Mouse (Mus musculus) myocyte (in vitro differentiated cells): ENCODE results near the gene Aatk. TPM values are rescaled to one million over a fixed set of nuclear protein-coding genes. Genes with fewer than 3 reads are reported as not detected.

ENCODE experiments used
- H3K27me3 ChIP-seq: one replicate; pipeline ENCODE4 v1.6.1; 2011; ENCODE audit not compliant: control insufficient read depth, insufficient read depth, insufficient read length
- H3K36me3 ChIP-seq: one replicate; pipeline ENCODE4 v1.6.1; 2011; ENCODE audit not compliant: control insufficient read depth, insufficient read depth
- H3K4me2 ChIP-seq: one replicate; pipeline ENCODE4 v1.6.1; 2011; ENCODE audit warnings: low read depth, control low read depth
- H3K4me3 ChIP-seq: one replicate; pipeline ENCODE4 v1.5.1; 2011; ENCODE audit warnings: mild to moderate bottlenecking, control low read depth, moderate library complexity
- H3K79me2 ChIP-seq: one replicate; pipeline ENCODE4 v1.6.1; 2011; ENCODE audit not compliant: control insufficient read depth, insufficient read depth
- H3ac ChIP-seq: one replicate; pipeline ENCODE4 v1.6.1; 2011; ENCODE audit not compliant: control insufficient read depth, insufficient read length
- CEBPB ChIP-seq: IDR thresholded peaks from 2 replicates; pipeline ENCODE4 v1.6.1; 2011; ENCODE audit warnings: mild to moderate bottlenecking, moderate library complexity; ENCODE audit not compliant: poor library complexity, insufficient read depth, severe bottlenecking
- E2F4 ChIP-seq: IDR thresholded peaks from one replicate; pipeline ENCODE4 v1.6.1; 2011; ENCODE audit warnings: mild to moderate bottlenecking, control low read depth, moderate library complexity; ENCODE audit not compliant: insufficient read depth
- MAX ChIP-seq: IDR thresholded peaks from one replicate; pipeline ENCODE4 v1.6.1; 2011; ENCODE audit warnings: low read depth, mild to moderate bottlenecking, control low read depth
- MYOD1 ChIP-seq, 3 experiments: IDR thresholded peaks; one replicate each; pipeline ENCODE4 v1.6.1; 2011; ENCODE audit warnings: control low read depth in 2 of 3, low read depth in 2 of 3, mild to moderate bottlenecking in 2 of 3, moderate library complexity in 1 of 3; ENCODE audit not compliant: insufficient read length in 2 of 3, control insufficient read depth in 1 of 3
- MYOG ChIP-seq, 3 experiments: IDR thresholded peaks; one replicate each; pipeline ENCODE4 v1.6.1; 2011; ENCODE audit warnings: control low read depth in 2 of 3, low read depth in 2 of 3, mild to moderate bottlenecking in 2 of 3; ENCODE audit not compliant: insufficient read length in 2 of 3, control insufficient read depth in 1 of 3, insufficient read depth in 1 of 3
- POLR2A ChIP-seq: IDR thresholded peaks from one replicate; pipeline ENCODE4 v1.6.1; 2011; ENCODE audit warnings: low read depth, mild to moderate bottlenecking, control low read depth, moderate library complexity; ENCODE audit not compliant: insufficient read length
- POLR2AphosphoS2 ChIP-seq: IDR thresholded peaks from one replicate; pipeline ENCODE4 v1.6.1; 2011; ENCODE audit warnings: low read depth, control low read depth; ENCODE audit not compliant: insufficient read length
- REST ChIP-seq: IDR thresholded peaks from one replicate; pipeline ENCODE4 v1.6.1; 2011; ENCODE audit warnings: mild to moderate bottlenecking, control low read depth, moderate library complexity; ENCODE audit not compliant: insufficient read depth, insufficient read length
- SRF ChIP-seq: IDR thresholded peaks from one replicate; pipeline ENCODE4 v1.6.1; 2011; ENCODE audit warnings: low read depth; ENCODE audit not compliant: control insufficient read depth, insufficient read length
- TCF12 ChIP-seq: IDR thresholded peaks from one replicate; pipeline ENCODE4 v1.6.1; 2011; ENCODE audit warnings: mild to moderate bottlenecking, control low read depth; ENCODE audit not compliant: poor library complexity, insufficient read depth, severe bottlenecking
- TCF3 ChIP-seq: IDR thresholded peaks from one replicate; pipeline ENCODE4 v1.6.1; 2011; ENCODE audit warnings: low read depth, control low read depth; ENCODE audit not compliant: insufficient read length
- USF1 ChIP-seq: IDR thresholded peaks from one replicate; pipeline ENCODE4 v1.6.1; 2011; ENCODE audit warnings: low read depth, mild to moderate bottlenecking, control low read depth, moderate library complexity
- polyA plus RNA-seq: library from polyadenylated mRNA; unstranded; fragments of >200 nt; fragmentation: generic; extraction: Trizol; gene quantifications from one replicate; pipeline ENCODE4 v1.2.1, GENCODE M21; 2012; ENCODE audit warnings: missing spikeins

Aatk gene
- polyA plus RNA-seq, 1 experiment: 0.26 TPM

DNA sequence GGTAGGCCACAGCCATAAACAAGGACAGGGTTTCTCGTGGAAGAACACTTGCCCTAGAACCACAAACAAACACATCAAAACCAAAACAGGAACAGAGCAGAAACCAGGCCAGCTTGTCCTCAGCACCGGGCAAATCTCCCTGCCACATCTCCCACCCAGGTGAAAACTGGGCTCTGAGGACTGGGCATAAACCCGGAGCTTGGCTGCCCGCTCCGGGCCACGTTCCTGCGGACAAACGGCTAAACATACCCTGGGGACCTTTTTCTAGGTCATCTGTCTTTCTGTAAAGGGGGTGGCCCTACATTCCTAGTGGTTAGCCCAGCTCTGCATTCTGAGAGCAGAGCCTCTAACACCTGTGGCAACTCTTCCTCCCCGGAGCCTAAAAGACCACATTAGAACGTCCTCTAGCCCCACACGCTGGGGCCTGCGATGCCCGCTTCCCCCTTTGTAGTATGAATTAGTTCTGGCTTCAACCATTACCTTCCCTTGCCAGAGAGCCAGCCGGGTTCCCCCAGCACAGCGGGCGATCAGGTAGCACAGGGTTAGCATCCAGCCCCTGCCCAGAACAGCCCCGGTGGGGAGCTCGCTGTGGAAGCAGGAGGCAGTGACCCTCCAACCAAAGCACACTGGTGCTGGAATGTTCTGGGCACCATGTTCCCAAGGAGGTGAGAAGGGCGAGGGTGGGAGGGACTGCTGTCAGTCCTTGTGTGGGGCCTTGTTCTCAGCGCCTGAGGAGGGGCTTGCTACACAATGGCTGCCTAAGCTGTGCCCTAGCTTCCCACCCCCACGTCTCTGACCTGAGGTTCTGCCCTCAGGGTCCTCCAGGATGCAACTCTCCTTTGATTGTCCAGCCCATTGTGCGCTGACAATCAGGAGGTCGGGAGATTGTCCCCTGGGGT lies 27.2 kb downstream of the Aatk start:
- Histone ChIP-seq H3ac (no peak overlapping the region), H3K27me3 (peaks cover 80% of the 10 kb centered on the region), H3K36me3 (no peaks in the 10 kb centered on the region), H3K4me3 (no peak overlapping the region), H3K79me2 (no peaks in the 10 kb centered on the region), H3K4me2 (no peak overlapping the region)
- TF ChIP-seq E2F4: no peak
- no peak for TF ChIP-seq POLR2A
- no peak for TF ChIP-seq CEBPB
- no peak for TF ChIP-seq MYOD1 (IDR thresholded peaks at IDR 0.05; ENCODE audit: control insufficient read depth in 1 of 3, insufficient read length in 2 of 3, low read depth in 2 of 3)
- TF ChIP-seq MYOG (IDR thresholded peaks at IDR 0.05; ENCODE audit: control insufficient read depth in 1 of 3, insufficient read depth in 1 of 3, insufficient read length in 2 of 3, low read depth in 2 of 3): no peak
- TF ChIP-seq USF1: no peak
- no peak for TF ChIP-seq REST
- no peak for TF ChIP-seq TCF3
- no peak for TF ChIP-seq MAX
- TF ChIP-seq TCF12: no peak
- TF ChIP-seq SRF: no peak
- TF ChIP-seq POLR2AphosphoS2: no peak

DNA sequence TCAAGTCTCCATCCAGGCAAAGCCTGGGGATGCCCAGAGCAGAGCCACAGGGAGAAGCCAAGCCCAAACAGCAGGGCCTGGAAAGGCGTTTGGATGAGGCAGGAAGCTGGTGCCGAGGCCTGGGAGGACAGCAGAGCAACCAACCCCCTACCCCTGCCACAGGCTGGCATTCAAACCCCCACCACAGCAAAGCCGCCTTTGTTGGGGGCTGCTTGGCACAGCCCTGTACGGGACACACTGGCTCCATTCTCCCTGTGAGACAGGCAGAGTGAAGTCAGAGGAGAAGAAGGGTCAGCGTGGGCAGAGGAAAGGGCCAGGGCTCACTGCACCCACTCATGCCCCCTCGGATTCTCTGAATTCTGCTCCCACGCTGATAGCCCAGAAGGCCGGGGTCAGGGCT lies 30.0 kb downstream of the Aatk start:
- TF ChIP-seq REST: no peak
- TF ChIP-seq MAX: no peak
- no peak for TF ChIP-seq CEBPB
- TF ChIP-seq POLR2A: no peak
- TF ChIP-seq MYOD1 (IDR thresholded peaks at IDR 0.05; ENCODE audit: control insufficient read depth in 1 of 3, insufficient read length in 2 of 3, low read depth in 2 of 3): no peak
- TF ChIP-seq POLR2AphosphoS2: no peak
- no peak for TF ChIP-seq TCF3
- no peak for TF ChIP-seq E2F4
- TF ChIP-seq USF1: no peak
- no peak for TF ChIP-seq MYOG (IDR thresholded peaks at IDR 0.05; ENCODE audit: control insufficient read depth in 1 of 3, insufficient read depth in 1 of 3, insufficient read length in 2 of 3, low read depth in 2 of 3)
- no peak for TF ChIP-seq SRF
- no peak for TF ChIP-seq TCF12
- Histone ChIP-seq H3ac (no peak overlapping the region), H3K4me3 (no peak overlapping the region), H3K79me2 (no peaks in the 10 kb centered on the region), H3K27me3 (peaks cover 66% of the 10 kb centered on the region), H3K36me3 (no peaks in the 10 kb centered on the region), H3K4me2 (no peak overlapping the region)

DNA sequence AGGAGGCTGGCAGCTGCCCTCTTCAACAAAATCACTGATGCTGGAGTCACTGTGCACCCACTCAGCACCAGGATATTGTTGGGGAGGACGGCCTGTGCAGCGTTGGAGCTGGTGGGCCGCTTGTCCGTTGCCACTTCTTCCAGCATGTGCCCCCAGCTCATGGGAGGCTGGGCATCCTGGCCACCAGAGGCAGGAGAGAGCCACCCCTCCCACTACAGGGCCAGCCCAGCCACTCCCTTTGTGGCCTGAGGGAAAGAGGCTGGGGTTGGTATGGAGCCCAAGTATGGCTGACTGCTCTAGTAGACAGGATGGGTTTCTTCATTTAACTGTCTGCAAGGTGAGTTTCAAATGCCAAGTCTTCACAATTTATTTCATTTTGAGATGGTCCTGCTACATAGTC lies 32.2 kb downstream of the Aatk start:
- Histone ChIP-seq H3K4me2 (no peak overlapping the region), H3ac (no peak overlapping the region), H3K27me3 (peaks cover 52% of the 10 kb centered on the region), H3K4me3 (no peak overlapping the region), H3K36me3 (no peaks in the 10 kb centered on the region), H3K79me2 (no peaks in the 10 kb centered on the region)
- TF ChIP-seq USF1 (no peak), TCF3 (no peak)

DNA sequence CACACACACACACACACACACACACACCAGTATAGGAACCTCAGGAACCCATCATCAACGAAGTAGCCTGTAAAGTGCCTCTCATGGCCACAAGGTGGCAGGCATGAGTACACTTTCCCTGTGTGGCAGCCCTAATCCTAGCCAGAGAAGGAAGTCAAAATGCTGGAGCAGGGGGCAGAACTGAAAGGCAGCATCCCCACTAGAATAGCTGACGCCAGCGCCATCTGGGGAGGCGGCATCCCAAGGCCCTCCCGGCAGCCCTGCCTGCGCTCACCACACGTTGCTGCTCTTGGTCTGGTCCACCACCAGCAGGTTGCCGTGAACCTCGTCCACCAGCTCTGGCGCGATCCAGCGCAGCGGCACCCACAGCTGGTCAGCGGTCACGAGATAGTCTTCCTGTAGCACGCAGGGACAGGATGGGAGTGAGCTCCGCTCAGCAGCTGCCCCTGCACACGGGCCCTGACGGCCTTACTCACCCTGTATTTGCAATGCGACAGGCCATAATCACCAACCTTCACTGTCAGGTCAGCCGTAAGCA lies 33.7 kb downstream of the Aatk start:
- H3ac ChIP-seq: no peak overlapping the region
- TF ChIP-seq MYOG (IDR thresholded peaks at IDR 0.05; ENCODE audit: control insufficient read depth in 1 of 3, insufficient read depth in 1 of 3, insufficient read length in 2 of 3, low read depth in 2 of 3) (peak in 1 of 3 experiments; percentile 34), SRF (no peak), MYOD1 (IDR thresholded peaks at IDR 0.05; ENCODE audit: control insufficient read depth in 1 of 3, insufficient read length in 2 of 3, low read depth in 2 of 3) (peak in 1 of 3 experiments; percentile 11)
- no peak overlapping the region for H3K4me3 ChIP-seq
- H3K4me2 ChIP-seq: no peak overlapping the region
- no peaks in the 10 kb centered on the region for H3K79me2 ChIP-seq
- peaks cover 39% of the 10 kb centered on the region for H3K27me3 ChIP-seq
- H3K36me3 ChIP-seq: no peaks in the 10 kb centered on the region

DNA sequence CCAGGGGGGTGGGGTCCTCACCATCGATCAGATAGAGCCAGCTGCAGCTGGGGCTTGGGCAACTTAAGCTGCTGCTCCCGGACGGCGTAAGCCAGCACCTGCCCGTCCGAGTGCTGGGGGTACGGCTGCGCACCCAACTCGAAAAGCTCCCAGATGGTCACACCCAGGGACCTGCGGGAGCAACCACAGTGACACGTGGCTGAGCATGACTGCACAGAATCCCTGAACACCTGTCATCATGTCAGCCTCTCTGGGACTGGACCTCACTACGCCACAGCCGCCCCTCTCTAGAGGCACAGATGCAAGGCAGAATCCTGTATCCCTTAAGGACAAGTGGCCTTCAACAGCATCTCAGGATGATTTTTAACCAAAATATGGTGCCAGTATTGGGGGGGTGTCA lies 34.3 kb downstream of the Aatk start:
- H3K36me3 ChIP-seq: no peaks in the 10 kb centered on the region
- H3ac ChIP-seq: no peak overlapping the region
- H3K79me2 ChIP-seq: no peaks in the 10 kb centered on the region
- H3K27me3 ChIP-seq: peaks cover 34% of the 10 kb centered on the region
- TF ChIP-seq MYOD1 (IDR thresholded peaks at IDR 0.05; ENCODE audit: control insufficient read depth in 1 of 3, insufficient read length in 2 of 3, low read depth in 2 of 3) (peak in 1 of 3 experiments; percentile 18), REST (no peak), E2F4 (no peak)
- no peak overlapping the region for H3K4me2 ChIP-seq
- no peak overlapping the region for H3K4me3 ChIP-seq
